Mouse (Mus musculus) lung, embryonic 15.5 days (tissue): ENCODE data around the gene Tenm2. TPM values are rescaled to one million over a fixed set of nuclear protein-coding genes. Genes with fewer than 3 reads are reported as not detected.
A peak's percentile ranks its signal among the peaks of the same experiment; 100 is the strongest.

Experiments
- ATAC-seq: fragments of 200-750 bp; cut with Nextera tagmentation; 2 replicates; pipeline ENCODE4 v1.8.0; 2017; ENCODE audit warnings: moderate number of reproducible peaks, borderline replicate concordance; ENCODE audit not compliant: low FRiP score, low TSS enrichment; ENCODE audit errors: extremely low read depth
- H3K27ac ChIP-seq: fragments of 300-500 bp; sonication (generic); 2 replicates; pipeline ENCODE4 v1.5.1; 2015; ENCODE audit warnings: moderate library complexity, mild to moderate bottlenecking, inconsistent platforms
- H3K27me3 ChIP-seq: fragments of 300-500 bp; sonication (generic); 2 replicates; pipeline ENCODE4 v1.6.1; 2015; ENCODE audit warnings: inconsistent platforms
- H3K36me3 ChIP-seq: fragments of 300-500 bp; sonication (generic); 2 replicates; pipeline ENCODE4 v1.6.1; 2015; ENCODE audit warnings: inconsistent platforms
- H3K4me1 ChIP-seq: fragments of 300-500 bp; sonication (generic); 2 replicates; pipeline ENCODE4 v1.6.1; 2015; ENCODE audit warnings: inconsistent platforms
- H3K4me2 ChIP-seq: fragments of 300-500 bp; sonication (generic); 2 replicates; pipeline ENCODE4 v1.6.1; 2015; ENCODE audit warnings: inconsistent platforms, mild to moderate bottlenecking, moderate library complexity
- H3K4me3 ChIP-seq: fragments of 300-500 bp; sonication (generic); 2 replicates; pipeline ENCODE4 v1.5.1; 2015; ENCODE audit warnings: mild to moderate bottlenecking, inconsistent platforms
- H3K9ac ChIP-seq: fragments of 300-500 bp; sonication (generic); 2 replicates; pipeline ENCODE4 v1.6.1; 2015; ENCODE audit warnings: inconsistent platforms
- H3K9me3 ChIP-seq: fragments of 300-500 bp; sonication (generic); 2 replicates; pipeline ENCODE4 v1.6.1; 2016; ENCODE audit warnings: inconsistent platforms
- WGBS: fragments of 180-500 bp; shearing (Covaris S2); methylation state at CpG from one replicate; pipeline ENCODE4 v1.1.7; 2015; 5-methylcytosine and 5-hydroxymethylcytosine counted together
- polyA plus RNA-seq: library from polyadenylated mRNA; unstranded; fragments of >200 nt; fragmentation: Nextera tagmentation; extraction: Ambion mirVana; gene quantifications from 2 replicates; pipeline ENCODE4 v1.2.1, GENCODE M21; 2015

The Tenm2 gene
- polyA plus RNA-seq, 1 experiment from 2014 or later, result 0.44 TPM

GRCm38 (mm10) chr11:37186132-37186531, 49.6 kb downstream of the Tenm2 start:
- H3K4me3 ChIP-seq, result no peak overlapping the region
- H3K36me3 ChIP-seq, result no peaks in the 10 kb centered on the region
- no peak overlapping the region for H3K9ac ChIP-seq
- H3K27me3 ChIP-seq, result no peaks in the 10 kb centered on the region
- H3K4me2 ChIP-seq, result no peak overlapping the region
- no peaks in the 10 kb centered on the region for H3K9me3 ChIP-seq
- 8% methylated on average over 3 of the region's 3 CpGs for WGBS
- no peaks in the 10 kb centered on the region for H3K4me1 ChIP-seq
- ATAC-seq, result no peak
- H3K27ac ChIP-seq, result no peak overlapping the region

- no peaks in the 10 kb centered on the region for H3K4me1 ChIP-seq
- H3K4me2 ChIP-seq, result no peak overlapping the region
- no peak overlapping the region for H3K9ac ChIP-seq
- 90% methylated on average over 6 of the region's 6 CpGs for WGBS
- H3K4me3 ChIP-seq, result no peak overlapping the region
- no peak for ATAC-seq
- no peaks in the 10 kb centered on the region for H3K9me3 ChIP-seq
- no peaks in the 10 kb centered on the region for H3K27me3 ChIP-seq
- no peaks in the 10 kb centered on the region for H3K36me3 ChIP-seq
- no peak overlapping the region for H3K27ac ChIP-seq
These were observed 58.3 kb downstream of the Tenm2 start for GRCm38 (mm10) chr11:37177426-37177825.

- Histone ChIP-seq H3K4me1 (no peaks in the 10 kb centered on the region), H3K9me3 (no peaks in the 10 kb centered on the region), H3K9ac (no peak overlapping the region), H3K27me3 (no peaks in the 10 kb centered on the region), H3K27ac (no peak overlapping the region), H3K36me3 (no peaks in the 10 kb centered on the region), H3K4me2 (no peak overlapping the region), H3K4me3 (no peak overlapping the region)
- no peak for ATAC-seq
- 54% methylated on average over 13 of the region's 13 CpGs for WGBS
These were observed 81.6 kb downstream of the Tenm2 start for GRCm38 (mm10) chr11:37153933-37154880.

GRCm38 (mm10) chr11:37153382-37153781, 82.4 kb downstream of the Tenm2 start:
- WGBS, result 65% methylated on average over 5 of the region's 5 CpGs
- H3K9me3 ChIP-seq, result no peaks in the 10 kb centered on the region
- no peak overlapping the region for H3K4me3 ChIP-seq
- H3K36me3 ChIP-seq, result no peaks in the 10 kb centered on the region
- no peaks in the 10 kb centered on the region for H3K27me3 ChIP-seq
- H3K9ac ChIP-seq, result no peak overlapping the region
- H3K27ac ChIP-seq, result no peak overlapping the region
- no peaks in the 10 kb centered on the region for H3K4me1 ChIP-seq
- no peak for ATAC-seq
- no peak overlapping the region for H3K4me2 ChIP-seq

GRCm38 (mm10) chr11:37150011-37150410, 85.8 kb downstream of the Tenm2 start:
- Histone ChIP-seq H3K9ac (no peak overlapping the region), H3K4me1 (no peaks in the 10 kb centered on the region), H3K27me3 (no peaks in the 10 kb centered on the region), H3K4me3 (no peak overlapping the region), H3K36me3 (no peaks in the 10 kb centered on the region), H3K27ac (no peak overlapping the region), H3K4me2 (no peak overlapping the region), H3K9me3 (no peaks in the 10 kb centered on the region)
- no peak for ATAC-seq
- WGBS, result 63% methylated on average over 1 of the region's 1 CpGs

- 14% methylated on average over 6 of the region's 6 CpGs for WGBS
- H3K4me1 ChIP-seq, result no peaks in the 10 kb centered on the region
- H3K4me2 ChIP-seq, result no peak overlapping the region
- peak overlapping the region; percentile 9; the same call in 1 of the 2 replicates for H3K27ac ChIP-seq
- H3K9me3 ChIP-seq, result no peaks in the 10 kb centered on the region
- no peak overlapping the region for H3K4me3 ChIP-seq
- H3K9ac ChIP-seq, result no peak overlapping the region
- peak; percentile 88; the same call in 1 of the 2 replicates for ATAC-seq
- H3K36me3 ChIP-seq, result no peaks in the 10 kb centered on the region
- H3K27me3 ChIP-seq, result no peaks in the 10 kb centered on the region
These were observed 91.8 kb downstream of the Tenm2 start for GRCm38 (mm10) chr11:37143996-37144395.

- H3K4me2 ChIP-seq, result no peak overlapping the region
- no peaks in the 10 kb centered on the region for H3K9me3 ChIP-seq
- 71% methylated on average over 2 of the region's 2 CpGs for WGBS
- H3K27me3 ChIP-seq, result no peaks in the 10 kb centered on the region
- peak overlapping the region; percentile 9; the same call in 1 of the 2 replicates for H3K27ac ChIP-seq
- H3K4me3 ChIP-seq, result no peak overlapping the region
- H3K9ac ChIP-seq, result no peak overlapping the region
- no peaks in the 10 kb centered on the region for H3K36me3 ChIP-seq
- H3K4me1 ChIP-seq, result no peaks in the 10 kb centered on the region
- ATAC-seq, result no peak
These were observed 92.3 kb downstream of the Tenm2 start for GRCm38 (mm10) chr11:37143478-37143877.

- H3K9me3 ChIP-seq, result no peaks in the 10 kb centered on the region
- H3K27me3 ChIP-seq, result no peaks in the 10 kb centered on the region
- H3K4me2 ChIP-seq, result no peak overlapping the region
- no peak overlapping the region for H3K4me3 ChIP-seq
- WGBS, result 50% methylated on average over 2 of the region's 2 CpGs
- no peak for ATAC-seq
- no peak overlapping the region for H3K9ac ChIP-seq
- no peaks in the 10 kb centered on the region for H3K36me3 ChIP-seq
- H3K27ac ChIP-seq, result no peak overlapping the region
- H3K4me1 ChIP-seq, result no peaks in the 10 kb centered on the region
These were observed 106.9 kb downstream of the Tenm2 start for GRCm38 (mm10) chr11:37128893-37129292.

GRCm38 (mm10) chr11:37118058-37118457, 117.7 kb downstream of the Tenm2 start:
- H3K9ac ChIP-seq, result no peak overlapping the region
- H3K36me3 ChIP-seq, result no peaks in the 10 kb centered on the region
- H3K9me3 ChIP-seq, result no peaks in the 10 kb centered on the region
- no peak overlapping the region for H3K4me3 ChIP-seq
- no peaks in the 10 kb centered on the region for H3K27me3 ChIP-seq
- no peaks in the 10 kb centered on the region for H3K4me1 ChIP-seq
- no peak overlapping the region for H3K4me2 ChIP-seq
- no peak overlapping the region for H3K27ac ChIP-seq
- no peak for ATAC-seq

- Histone ChIP-seq H3K4me3 (no peak overlapping the region), H3K36me3 (no peaks in the 10 kb centered on the region), H3K9me3 (no peaks in the 10 kb centered on the region), H3K9ac (no peak overlapping the region), H3K27ac (no peak overlapping the region), H3K4me2 (no peak overlapping the region), H3K4me1 (no peaks in the 10 kb centered on the region), H3K27me3 (no peaks in the 10 kb centered on the region)
- WGBS, result 25% methylated on average over 4 of the region's 4 CpGs
- ATAC-seq, result no peak
These were observed 120.6 kb downstream of the Tenm2 start for GRCm38 (mm10) chr11:37115188-37115587.

GRCm38 (mm10) chr11:37107069-37107468, 128.7 kb downstream of the Tenm2 start:
- ATAC-seq, result no peak
- Histone ChIP-seq H3K27ac (no peak overlapping the region), H3K4me2 (no peak overlapping the region), H3K36me3 (no peaks in the 10 kb centered on the region), H3K9ac (no peak overlapping the region), H3K27me3 (no peaks in the 10 kb centered on the region), H3K4me1 (no peaks in the 10 kb centered on the region), H3K4me3 (no peak overlapping the region), H3K9me3 (no peaks in the 10 kb centered on the region)
- 60% methylated on average over 2 of the region's 2 CpGs for WGBS

- Histone ChIP-seq H3K27me3 (no peaks in the 10 kb centered on the region), H3K27ac (no peak overlapping the region), H3K4me2 (no peak overlapping the region), H3K4me3 (no peak overlapping the region), H3K9me3 (no peaks in the 10 kb centered on the region), H3K9ac (no peak overlapping the region), H3K36me3 (no peaks in the 10 kb centered on the region), H3K4me1 (no peaks in the 10 kb centered on the region)
- no peak for ATAC-seq
- WGBS, result 81% methylated on average over 5 of the region's 5 CpGs
These were observed 156.4 kb downstream of the Tenm2 start for GRCm38 (mm10) chr11:37079403-37079802.
